Mouse (Mus musculus): ENCODE data around the gene Klhl29.

DNA sequence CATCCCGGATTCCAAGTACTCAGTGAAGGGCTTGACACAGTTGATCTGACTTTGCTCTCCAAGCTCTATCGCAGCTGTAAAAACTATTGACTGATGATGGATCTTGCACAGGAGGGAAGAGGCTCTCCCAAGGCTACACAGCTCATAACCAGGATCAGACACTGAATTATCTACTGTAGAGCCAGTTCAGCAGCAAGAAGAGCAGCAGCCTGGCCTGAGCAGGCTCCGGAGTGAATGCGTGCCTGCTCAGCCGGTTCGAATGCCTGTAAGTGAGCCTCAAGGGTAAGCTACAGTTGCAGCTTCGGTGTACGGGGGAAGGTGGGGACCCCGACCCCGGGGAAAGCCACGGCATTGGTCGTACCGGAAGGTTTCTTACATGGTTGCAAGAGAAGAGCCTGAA is 126.4 kb downstream of the Klhl29 start:
- no peak for TF ChIP-seq POLR2AphosphoS2 (IDR thresholded peaks at IDR 0.05; ENCODE audit: insufficient read length, low read depth)
- TF ChIP-seq POLR2A (IDR thresholded peaks at IDR 0.05; ENCODE audit: insufficient read length, low read depth): no peak
- TF ChIP-seq TCF12 (IDR thresholded peaks at IDR 0.05; ENCODE audit: insufficient read depth, poor library complexity, severe bottlenecking): no peak
- TF ChIP-seq USF1 (IDR thresholded peaks at IDR 0.05; ENCODE audit: low read depth): no peak
- no peak for TF ChIP-seq MAX (IDR thresholded peaks at IDR 0.05; ENCODE audit: low read depth)
- TF ChIP-seq E2F4 (IDR thresholded peaks at IDR 0.05; ENCODE audit: insufficient read depth): no peak

All from myocyte (in vitro differentiated cells).